Mouse (Mus musculus): ENCODE measurements around the gene Reln. TPM values are rescaled to one million over a fixed set of nuclear protein-coding genes. Genes with fewer than 3 reads are reported as not detected.

The Reln gene
- total RNA-seq, 2 experiments from 2014 or later, result 40.9 to 44.7 TPM

- no peak for DNase-seq (ENCODE audit: low spot score in 2 of 2)
Measured at GRCm38 (mm10) chr5:22236801-22237200, 107.7 kb downstream of the Reln start.

- no peak for DNase-seq (ENCODE audit: low spot score in 2 of 2)
Measured at GRCm38 (mm10) chr5:22224515-22224914, 120.0 kb downstream of the Reln start.

GRCm38 (mm10) chr5:22223940-22224339 lies 120.6 kb downstream of the Reln start:
- no peak for DNase-seq (ENCODE audit: low spot score in 2 of 2)

- peak in 1 of 2 experiments; percentile 10 for DNase-seq (ENCODE audit: low spot score in 2 of 2)
Measured at GRCm38 (mm10) chr5:22208311-22209021, 136.0 kb downstream of the Reln start.

GRCm38 (mm10) chr5:22197926-22198325 lies 146.6 kb downstream of the Reln start:
- no peak for DNase-seq (ENCODE audit: low spot score in 2 of 2)

- no peak for DNase-seq (ENCODE audit: low spot score in 2 of 2)
Measured at GRCm38 (mm10) chr5:22196891-22197290, 147.6 kb downstream of the Reln start.

GRCm38 (mm10) chr5:22196476-22196875 lies 148.0 kb downstream of the Reln start:
- no peak for DNase-seq (ENCODE audit: low spot score in 2 of 2)

GRCm38 (mm10) chr5:22195352-22195941 lies 149.1 kb downstream of the Reln start:
- DNase-seq (ENCODE audit: low spot score in 2 of 2), result no peak

- DNase-seq (ENCODE audit: low spot score in 2 of 2), result no peak
Measured at GRCm38 (mm10) chr5:22191784-22192183, 152.7 kb downstream of the Reln start.

- no peak for DNase-seq (ENCODE audit: low spot score in 2 of 2)
Measured at GRCm38 (mm10) chr5:22190333-22190732, 154.2 kb downstream of the Reln start.

- DNase-seq (ENCODE audit: low spot score in 2 of 2), result no peak
Measured at GRCm38 (mm10) chr5:22187599-22187998, 156.9 kb downstream of the Reln start.

- DNase-seq (ENCODE audit: low spot score in 2 of 2), result no peak
Measured at GRCm38 (mm10) chr5:22176480-22176879, 168.0 kb downstream of the Reln start.

GRCm38 (mm10) chr5:22171336-22171735 lies 173.2 kb downstream of the Reln start:
- DNase-seq (ENCODE audit: low spot score in 2 of 2), result no peak

GRCm38 (mm10) chr5:22164060-22164934 lies 180.2 kb downstream of the Reln start:
- no peak for DNase-seq (ENCODE audit: low spot score in 2 of 2)

- no peak for DNase-seq (ENCODE audit: low spot score in 2 of 2)
Measured at GRCm38 (mm10) chr5:22160935-22161334, 183.6 kb downstream of the Reln start.

- no peak for DNase-seq (ENCODE audit: low spot score in 2 of 2)
Measured at GRCm38 (mm10) chr5:22158754-22159153, 185.7 kb downstream of the Reln start.

- DNase-seq (ENCODE audit: low spot score in 2 of 2), result no peak
Measured at GRCm38 (mm10) chr5:22153601-22154000, 190.9 kb downstream of the Reln start.

- no peak for DNase-seq (ENCODE audit: low spot score in 2 of 2)
Measured at GRCm38 (mm10) chr5:22141821-22142220, 202.7 kb downstream of the Reln start.

- no peak for DNase-seq (ENCODE audit: low spot score in 2 of 2)
Measured at GRCm38 (mm10) chr5:22139015-22139414, 205.5 kb downstream of the Reln start.

- no peak for DNase-seq (ENCODE audit: low spot score in 2 of 2)
Measured at GRCm38 (mm10) chr5:22134402-22134801, 210.1 kb downstream of the Reln start.

- no peak for DNase-seq (ENCODE audit: low spot score in 2 of 2)
Measured at GRCm38 (mm10) chr5:22131730-22132522, 212.6 kb downstream of the Reln start.
